Mouse (Mus musculus) frontal cortex, postnatal 25 days (tissue): Measurements from ENCODE around the gene Taf15.
A peak's percentile ranks its signal among the peaks of the same experiment; 100 is the strongest.

Experiments used
- DNase-seq, 2 experiments: peaks; one replicate each; pipeline ENCODE4 v3.0.0; 2022; ENCODE audit warnings: low spot score in 2 of 2

The Taf15 gene

DNA sequence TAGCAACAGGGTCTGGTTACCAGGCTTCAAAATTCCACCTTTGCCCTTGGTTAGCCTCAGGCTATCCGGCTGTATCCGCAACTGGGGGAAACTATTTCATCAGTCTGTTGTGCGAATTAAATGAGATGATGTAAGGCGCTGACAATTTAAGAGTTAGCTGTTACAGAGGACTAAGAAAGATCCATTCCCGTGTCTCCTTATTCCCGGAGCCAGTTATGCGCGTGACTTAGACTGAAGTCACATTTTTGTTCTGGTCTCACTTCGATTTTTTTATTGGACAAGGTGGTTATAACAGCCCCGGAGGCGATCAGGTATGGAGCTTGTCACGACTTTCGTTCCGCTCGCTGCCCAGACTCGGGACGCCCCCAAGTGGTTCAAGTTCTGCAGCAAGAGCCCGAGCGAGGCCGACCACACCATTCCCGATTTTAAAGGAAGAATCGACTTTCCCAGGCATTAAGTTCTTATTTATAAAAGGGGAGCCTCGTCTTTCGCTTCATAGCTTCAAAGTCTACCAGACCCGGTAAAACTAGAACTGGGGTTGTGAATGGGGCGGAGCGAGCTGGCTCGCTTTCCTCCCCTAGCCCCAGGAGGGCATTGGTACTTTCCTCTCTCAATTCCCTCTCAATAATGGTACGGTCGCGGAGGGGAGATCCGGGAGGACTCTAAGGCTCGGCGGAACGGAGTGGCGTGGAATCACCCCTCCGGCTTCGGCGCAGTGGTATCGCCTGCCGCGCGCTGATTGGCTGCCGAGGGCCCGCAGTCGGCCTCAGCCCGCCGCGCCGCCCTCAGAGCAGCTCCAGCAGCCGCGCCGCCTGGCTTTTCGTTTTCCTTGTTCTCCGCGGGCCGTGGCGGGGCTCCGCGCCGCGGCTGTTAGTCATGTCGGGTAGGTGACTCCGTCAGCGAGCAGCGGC lies at the start of gene Taf15:
Taf15 (plus strand) TSS at position 763 of the 911 bp plus-strand sequence.
- DNase-seq = peak; percentile 97 to 99

DNA sequence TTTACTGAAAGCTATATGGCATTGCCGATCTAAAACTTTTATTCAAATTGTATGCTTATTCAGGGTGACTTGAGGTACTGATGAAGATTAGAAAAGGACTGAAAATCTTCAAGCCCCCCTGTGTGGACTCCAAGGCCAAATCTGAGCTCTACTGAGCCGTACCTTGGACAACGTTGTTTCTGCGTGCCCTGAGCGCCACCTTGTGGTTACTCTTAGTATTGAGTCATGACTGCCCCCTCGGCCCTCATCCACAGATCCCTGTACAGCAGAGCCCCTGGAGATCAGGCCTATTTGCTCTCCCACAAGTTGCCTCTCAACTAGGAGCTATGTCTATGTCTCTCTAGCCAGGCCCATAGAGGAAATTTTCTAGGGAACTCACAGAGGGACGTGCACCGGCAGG lies 48.2 kb upstream of the Taf15 start:
- peak; percentile 72 to 77 for DNase-seq

GRCm38 (mm10) chr11:83426964-83427363 lies 45.9 kb upstream of the Taf15 start:
- DNase-seq = no peak

DNA sequence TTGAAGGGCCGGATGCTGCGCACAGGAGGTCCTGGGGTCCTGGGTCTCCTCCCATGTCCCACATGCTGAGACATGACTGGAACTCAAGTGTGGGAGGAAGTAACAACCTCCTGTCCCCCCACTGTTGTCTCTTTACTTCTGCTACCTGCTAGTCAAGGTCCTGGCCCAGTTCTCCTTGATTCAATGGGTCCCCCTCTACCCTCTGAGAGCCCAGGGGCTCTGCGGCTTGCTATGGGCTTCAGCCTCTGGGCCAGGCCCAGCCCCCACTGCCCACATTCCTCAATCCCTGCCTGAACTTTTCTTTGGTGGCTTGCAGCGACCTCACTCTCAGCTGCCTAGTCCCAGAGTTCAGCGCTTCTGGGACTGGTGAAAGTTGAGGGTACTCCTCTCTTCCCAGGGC lies 43.5 kb upstream of the Taf15 start, which contains the start of gene Gas2l2:
Gas2l2 (minus strand) TSS at position 101 of the 400 bp plus-strand sequence.
- no peak for DNase-seq

DNA sequence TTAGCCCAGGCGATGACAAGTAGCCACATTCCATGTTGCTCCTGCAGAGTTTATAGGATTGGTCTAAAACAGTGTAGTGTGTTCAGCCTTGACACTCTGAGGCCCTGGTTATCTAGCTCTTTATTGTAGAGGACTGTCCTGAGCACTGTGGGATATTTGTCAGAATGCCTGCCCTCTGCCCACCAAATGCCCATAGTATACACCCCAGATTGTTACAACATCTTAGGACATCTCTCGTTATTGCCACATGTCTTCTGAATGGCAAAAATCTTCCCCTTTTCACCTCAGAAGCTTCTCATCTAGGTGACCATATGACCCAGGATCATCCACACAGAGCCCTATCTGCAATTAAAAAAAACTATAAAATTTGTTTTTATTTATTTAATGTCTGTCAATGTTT lies 40.4 kb upstream of the Taf15 start:
- DNase-seq = no peak

DNA sequence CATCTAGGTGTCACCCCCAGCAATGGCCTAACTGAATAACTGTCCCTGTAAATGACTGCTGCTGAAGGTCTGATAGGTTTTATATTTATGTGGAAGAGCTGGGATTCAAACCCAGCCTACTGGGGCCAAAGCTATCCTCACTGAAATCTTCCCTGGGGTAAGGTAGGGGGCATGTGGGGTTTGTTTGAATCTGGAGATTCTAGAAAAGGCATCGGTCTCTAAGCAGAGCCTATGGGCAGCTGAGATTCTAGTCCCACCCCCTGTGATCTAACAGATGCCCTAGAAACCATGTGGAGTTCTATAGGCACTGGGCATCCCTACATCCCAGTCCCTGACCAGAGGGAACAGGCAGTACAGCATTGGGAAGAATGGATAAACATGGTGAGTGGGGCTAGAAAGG lies 35.5 kb upstream of the Taf15 start, which contains the start of gene 1700020L24Rik:
1700020L24Rik (plus strand) TSS at position 301 of the 400 bp plus-strand sequence.
- no peak for DNase-seq

DNA sequence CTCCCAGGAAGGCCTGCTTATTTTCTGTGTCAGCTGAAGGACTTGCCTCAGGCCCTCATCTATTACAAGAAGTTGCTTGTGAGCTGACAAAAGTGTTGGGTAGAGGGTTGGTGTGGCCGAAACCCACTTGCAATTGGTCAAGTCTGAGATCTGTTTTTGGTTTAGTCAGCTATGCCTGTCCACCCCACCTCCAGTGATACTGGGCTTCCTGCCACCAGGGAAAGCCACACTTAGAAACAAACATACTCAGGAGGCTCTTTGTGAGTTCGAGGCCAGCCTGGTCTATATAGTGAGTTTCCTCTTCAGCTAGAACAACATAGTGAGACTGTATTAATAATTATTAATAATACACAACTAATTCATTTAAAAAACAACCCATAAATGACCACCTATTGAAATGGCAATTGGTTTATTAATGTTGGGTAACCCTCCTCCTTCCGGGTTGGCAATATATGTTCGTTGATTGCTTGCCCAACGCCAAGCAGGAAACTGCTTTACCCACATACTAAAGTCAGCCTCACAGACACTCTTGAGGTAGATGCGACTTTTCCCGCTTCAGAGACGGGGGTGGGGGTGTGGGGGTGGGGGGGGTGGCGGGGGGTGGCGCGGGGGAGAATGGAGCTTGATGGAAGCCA lies 33.3 kb upstream of the Taf15 start:
- DNase-seq = no peak

DNA sequence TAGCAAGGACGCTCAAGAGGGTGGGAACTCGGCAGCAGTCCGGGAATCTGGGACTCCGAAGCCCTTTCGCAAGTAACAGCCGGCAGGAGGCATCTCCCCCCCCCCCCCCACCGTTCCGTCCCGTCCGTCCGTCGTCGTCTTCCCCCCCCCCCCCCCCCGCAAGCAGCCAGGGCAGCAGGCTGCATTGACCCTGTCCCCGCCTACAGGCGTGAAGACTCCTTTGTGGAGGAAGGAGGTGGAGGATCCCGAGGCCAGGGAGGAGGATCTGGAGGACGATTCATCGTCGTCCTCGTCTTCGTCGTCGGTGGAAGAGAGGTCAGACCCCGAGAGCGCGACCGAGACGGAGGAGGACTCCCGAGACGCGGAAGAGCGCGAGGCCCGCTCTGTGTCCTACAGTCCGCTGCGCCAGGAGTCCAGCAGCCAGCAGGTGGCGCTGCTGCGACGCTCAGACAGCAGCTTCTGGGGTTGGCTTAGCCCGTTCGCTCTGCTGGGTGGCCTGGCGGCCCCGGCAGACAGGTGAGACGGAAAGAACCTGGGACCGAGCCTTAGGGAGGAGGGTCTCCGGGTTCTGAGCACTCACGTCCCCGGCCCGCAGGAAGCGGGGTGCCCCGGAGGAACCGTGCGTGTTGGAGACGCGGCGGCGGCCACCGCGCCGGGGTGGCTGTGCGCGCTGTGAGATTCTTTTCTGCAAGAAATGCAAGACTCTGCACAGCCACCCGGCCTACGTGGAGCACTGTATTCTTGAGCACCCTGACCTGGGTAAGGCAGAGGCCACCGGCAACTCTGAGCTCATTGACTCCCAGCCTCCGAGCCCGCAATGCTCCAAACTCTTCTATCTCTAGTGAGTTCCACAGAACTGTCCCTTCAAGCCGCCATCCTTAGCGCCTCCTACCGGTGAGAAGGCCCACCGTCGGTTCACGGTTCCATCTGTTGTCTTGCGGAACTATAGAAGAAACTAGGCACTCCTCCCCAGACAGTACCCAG lies 32.5 kb upstream of the Taf15 start:
- DNase-seq = peak; percentile 76

- no peak for DNase-seq
Observed at GRCm38 (mm10) chr11:83441235-83441634, 31.7 kb upstream of the Taf15 start.

DNA sequence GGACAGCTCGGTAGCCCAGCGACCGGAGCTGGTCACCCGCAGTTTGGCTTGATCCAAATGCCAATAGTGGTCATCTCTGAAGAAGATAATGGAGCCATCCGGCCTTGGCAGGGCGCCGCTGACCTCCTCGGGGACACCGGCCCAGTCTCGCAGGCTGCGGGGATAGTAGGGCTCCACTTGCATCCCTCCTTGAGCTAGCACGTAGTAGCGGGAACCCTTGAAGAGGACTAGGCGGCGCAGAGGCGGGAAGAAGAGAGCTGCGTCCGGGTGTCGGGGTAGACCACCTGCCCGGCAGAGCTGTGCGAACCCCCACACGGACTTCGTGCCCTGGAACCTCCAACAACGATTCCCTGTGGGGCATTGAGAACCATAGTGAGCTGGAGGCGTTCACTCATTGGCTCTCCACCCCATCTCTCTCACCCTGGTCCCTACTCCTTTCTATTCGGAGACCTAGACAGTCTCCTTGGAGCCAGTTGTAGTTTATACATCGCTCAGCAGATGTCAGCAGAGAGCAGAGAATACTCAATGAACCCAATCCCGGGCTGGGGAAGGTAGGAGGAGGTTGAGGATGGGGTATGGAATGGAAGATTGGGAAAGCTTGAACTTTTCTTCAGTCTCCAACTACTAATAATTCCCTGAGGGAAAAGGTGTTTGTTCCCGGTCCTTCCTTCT lies 30.2 kb upstream of the Taf15 start:
- peak; percentile 56 to 73 for DNase-seq

DNA sequence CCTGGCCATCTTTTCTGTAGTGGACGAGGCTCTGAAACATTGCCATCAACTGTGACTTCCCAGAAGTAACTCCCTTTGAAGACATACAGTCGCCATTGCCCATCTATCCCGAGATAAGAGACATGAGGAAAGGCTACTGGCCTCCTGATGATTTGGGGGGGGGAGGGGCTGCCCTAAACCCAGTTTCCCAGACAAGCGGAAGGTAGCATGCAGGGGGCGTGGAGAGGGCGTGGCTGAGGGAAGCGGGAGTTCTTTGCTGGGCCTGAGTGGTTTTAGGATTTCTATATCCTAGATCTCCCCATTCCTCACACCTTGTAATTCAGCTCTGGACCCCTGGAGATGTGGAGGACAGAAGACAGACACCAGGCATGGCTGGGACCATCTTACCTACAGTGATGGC lies 29.1 kb upstream of the Taf15 start:
- no peak for DNase-seq

DNA sequence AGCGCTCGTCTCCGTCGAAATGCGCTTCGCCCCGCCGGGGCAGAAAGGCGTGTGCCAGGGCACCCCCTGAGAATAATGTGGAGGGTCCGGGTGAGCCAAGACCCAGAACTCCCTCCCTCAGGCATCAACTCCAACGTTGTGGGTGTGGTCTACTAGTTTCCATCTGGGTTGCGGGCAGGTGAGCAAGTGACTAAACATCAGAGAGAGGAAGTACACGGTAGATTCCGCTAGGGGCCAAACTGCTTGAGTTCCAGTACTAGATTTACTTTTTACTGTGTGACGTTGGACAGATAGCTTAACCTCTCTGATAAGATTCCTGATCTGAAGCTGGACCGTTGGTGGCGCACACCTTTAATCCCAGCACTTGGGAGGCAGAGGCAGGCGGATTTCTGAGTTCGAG lies 27.9 kb upstream of the Taf15 start:
- DNase-seq = no peak

DNA sequence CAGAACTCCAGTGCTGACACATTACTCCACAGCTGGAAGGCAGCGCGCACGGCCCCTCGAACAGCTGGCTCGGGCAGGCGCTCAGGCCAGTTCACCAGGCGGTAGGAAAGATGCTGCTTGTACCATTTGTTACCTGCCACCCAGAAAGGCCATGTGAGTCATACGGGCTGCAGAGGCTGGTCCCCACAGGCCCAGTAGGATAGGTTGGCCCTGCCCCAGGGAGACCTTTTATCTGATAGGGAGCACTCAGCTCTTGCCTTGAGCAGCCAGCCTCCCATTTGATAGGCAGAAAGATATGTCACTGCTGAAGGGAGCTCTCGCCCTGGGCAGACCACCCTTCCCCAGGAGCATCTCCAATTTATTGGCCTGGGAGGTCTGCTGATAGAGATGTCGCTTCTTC lies 25.3 kb upstream of the Taf15 start:
- no peak for DNase-seq

DNA sequence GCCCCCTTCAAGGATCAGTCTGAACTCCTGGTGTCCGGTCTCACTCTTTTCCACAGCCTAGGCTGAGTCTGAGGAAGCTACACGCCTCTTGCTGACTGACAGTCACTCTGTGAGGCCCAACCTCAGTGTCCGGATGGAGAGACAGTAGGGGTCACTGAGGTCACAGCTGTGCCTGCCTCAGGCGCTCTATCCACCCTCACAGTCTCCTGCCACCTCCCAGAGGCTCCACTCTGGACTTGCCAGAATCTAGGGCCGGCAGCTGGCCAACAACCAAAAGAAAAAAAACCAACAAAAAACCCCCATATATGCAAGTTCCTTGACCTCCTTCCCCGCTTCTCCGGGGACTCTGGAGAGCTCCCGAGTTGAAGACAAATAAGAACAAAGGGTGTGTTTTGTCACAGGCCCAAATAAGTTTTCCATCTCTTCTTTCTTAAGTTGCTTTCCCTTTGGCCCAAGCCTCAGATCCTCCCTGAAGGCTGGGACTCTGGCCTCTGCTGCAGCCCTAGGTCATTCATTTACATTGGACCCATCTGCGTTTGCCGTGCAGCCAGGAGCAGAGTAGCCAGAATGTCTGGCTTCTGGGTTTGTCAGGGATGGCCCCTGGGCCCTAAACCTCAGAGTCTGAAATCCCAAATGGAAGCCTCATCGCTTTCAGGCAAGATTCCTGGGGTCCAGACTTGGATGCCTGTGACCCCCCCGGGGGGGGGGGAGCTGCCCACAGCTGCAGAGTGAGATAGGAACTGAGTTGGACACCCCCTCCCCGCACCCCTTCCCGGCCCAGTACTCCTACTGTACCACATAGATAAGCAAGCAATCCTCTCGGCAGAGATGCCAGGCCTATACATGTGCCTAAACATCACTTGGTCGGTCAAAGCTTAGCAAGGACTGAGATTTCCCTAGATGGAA lies 24.6 kb upstream of the Taf15 start:
- no peak for DNase-seq

GRCm38 (mm10) chr11:83448927-83449236 lies 24.0 kb upstream of the Taf15 start:
- no peak for DNase-seq

GRCm38 (mm10) chr11:83449298-83449697 lies 23.6 kb upstream of the Taf15 start:
- DNase-seq = no peak

DNA sequence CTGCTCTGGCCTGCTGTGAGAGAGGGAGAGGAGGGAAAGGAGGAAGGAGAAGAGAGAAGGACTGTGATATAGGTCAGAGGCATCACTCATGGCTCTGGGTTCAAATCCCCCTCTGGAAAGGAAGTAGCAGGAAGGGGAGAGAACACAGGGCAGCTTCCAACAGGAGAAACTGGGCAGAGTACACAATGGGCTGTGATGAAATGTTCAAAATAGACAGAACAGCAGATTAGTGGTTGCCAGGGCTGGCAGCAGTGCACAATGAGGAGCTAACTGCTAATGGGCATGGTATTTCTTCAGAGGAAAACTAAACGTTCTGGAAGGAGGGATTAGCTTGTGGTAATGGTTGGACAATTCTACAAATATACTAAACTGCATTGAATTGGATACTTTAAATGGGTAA lies 22.3 kb upstream of the Taf15 start:
- no peak for DNase-seq

- no peak for DNase-seq
Observed at GRCm38 (mm10) chr11:83451281-83451680, 21.6 kb upstream of the Taf15 start.

DNA sequence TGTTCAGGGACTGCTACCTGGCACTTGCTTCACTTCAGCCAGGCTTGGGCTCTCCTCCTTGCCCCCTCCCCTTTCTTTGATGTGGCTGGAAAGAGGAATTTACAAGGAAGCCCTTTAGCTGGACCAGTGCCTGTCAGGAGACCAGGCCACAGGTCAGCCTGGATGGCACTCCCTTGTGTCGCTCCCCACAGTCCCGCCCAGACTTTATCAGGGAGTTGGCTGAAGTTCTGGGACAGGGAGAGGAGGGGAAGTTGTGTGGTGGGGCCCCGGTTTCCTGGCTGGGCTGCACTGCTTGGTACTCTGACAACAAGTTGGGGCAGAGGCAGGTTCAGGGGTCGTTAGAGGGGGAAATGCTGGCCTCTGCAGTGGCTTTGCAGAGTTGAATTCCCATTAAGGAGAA lies 18.3 kb upstream of the Taf15 start:
- DNase-seq = no peak

- no peak for DNase-seq
Observed at GRCm38 (mm10) chr11:83455608-83456007, 17.3 kb upstream of the Taf15 start.
